Mouse (Mus musculus) liver, embryonic 18 days (tissue): ENCODE measurements around the gene Zkscan3. TPM values are rescaled to one million over a fixed set of nuclear protein-coding genes. Genes with fewer than 3 reads are reported as not detected.

Experiments
- polyA plus RNA-seq: library from polyadenylated mRNA; depleted of rRNA; stranded (reverse); fragments of >200 nt; gene quantifications from 2 replicates; pipeline ENCODE4 v1.2.3, GENCODE M21; 2012; rRNA removed

The Zkscan3 gene
- polyA plus RNA-seq, result 29.4 and 29.5 TPM in 2 replicates

DNA sequence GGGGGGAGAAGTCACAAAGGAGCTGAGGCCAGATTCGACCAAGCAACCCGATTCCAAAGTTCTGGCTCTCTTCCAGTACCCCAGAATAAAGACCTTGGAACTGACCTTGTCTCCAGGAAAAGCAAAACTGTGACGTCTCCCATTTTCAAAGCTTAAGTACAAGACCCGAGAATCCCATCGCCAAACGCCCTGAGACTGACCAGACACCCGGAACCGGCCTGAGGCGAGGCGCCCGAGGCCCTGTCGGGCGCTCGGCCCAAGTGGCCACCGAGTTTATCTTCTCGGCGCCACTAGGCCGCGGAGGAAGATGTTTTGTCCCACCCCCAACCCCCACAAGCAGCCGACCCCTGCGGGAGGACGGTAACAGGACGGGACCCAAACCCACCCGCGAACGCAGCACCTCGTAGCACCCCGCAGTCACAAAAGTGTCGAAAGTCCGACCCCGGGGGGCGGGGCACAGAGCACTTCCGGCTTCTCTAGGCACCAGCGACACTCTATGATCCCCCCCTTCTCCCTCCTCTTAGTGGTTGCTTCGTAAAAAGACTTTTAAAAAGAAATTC, at the start of gene Zkscan3:
Gene Zkscan3, minus strand, starts transcription at position 469 of the 560 bp plus-strand sequence.

DNA sequence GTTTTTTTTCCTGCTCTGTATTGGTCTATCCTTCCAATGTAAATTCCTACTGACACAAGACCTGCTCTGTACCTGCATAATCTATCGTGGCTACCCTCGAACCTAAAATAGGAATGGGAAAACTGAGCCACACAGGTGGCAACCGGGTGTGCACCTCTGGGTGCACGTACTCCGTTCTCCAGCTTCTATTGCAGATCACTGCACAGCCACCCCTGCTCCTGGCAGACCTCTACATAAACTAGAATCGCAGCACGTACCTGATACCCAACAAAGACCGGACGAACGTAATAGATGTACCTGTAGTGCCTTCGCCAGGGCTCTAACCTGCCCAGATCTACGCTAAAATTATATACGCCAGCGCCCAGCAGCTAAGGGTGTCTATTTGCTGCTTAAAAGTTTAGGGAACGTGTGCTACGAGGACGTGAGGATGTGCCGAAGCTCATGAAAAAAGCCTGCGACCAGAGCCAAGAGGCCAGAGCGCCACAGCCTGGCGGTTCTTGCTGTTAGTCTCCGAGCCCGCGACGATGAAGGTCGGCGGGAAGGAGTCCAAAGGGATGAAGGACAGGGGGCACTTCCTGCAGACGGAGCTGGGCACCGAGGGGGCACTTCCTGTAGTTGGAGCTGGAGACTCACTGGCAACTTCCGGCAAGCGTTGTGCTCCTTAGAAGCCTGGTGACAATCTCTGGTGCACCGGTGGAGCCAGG, 38.1 kb upstream of the Zkscan3 start, which contains the start of gene Pgbd1:
Gene Pgbd1, minus strand, starts transcription at position 556 of the 704 bp plus-strand sequence.

DNA sequence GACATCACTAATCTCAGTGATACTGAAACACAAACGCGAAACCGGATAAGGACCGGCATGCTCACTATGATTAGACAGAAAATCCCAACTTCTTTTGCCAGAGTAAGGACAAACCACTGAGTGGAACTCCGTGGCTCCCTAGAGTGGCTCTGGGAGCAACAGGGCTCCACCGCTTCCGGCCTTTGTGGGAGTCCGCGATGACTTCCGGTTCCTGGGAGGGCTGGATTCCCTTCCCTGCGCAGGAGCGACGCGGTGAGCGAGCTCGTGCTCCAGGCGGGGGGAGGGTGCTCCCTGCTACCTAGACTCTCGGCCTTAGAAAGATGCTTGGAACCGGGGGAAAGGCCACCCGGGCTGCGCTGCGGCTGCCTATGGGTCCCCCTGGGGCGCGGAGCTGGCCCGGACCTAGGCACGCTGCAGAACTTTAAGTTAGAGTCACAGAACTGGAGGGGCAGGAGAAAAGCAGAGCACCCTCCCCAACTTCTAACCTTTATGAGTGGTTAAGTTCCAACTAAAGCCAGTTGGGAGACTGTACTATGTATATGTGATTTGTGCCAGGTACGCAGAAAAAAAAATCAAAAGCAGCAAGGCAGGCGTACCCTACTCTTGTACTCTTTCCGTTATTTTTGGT, 39.8 kb downstream of the Zkscan3 start, which contains the start of gene Zscan12:
Gene Zscan12, plus strand, starts transcription at position 200 of the 628 bp plus-strand sequence.

DNA sequence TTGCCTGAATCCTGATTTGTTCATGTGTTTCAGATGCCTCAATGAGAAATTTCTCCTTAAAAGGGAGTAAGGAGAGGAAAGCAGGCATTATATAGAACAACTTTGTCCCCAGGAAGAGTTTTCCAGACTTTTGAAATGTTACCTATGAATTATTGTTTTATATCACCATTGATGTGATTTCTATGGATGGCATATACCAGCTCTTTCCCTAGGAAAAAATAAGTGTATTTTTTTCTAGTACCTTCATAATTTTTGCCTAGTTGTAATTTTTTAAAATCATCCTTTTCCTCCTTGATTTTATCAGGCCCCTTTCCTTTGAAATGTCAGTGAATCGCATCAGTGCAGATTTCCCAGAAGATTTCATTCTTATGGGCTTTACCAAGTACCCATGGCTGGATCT, 55.9 kb downstream of the Zkscan3 start, which contains the start of gene Olfr1367:
Gene Olfr1367, plus strand, starts transcription at position 301 of the 400 bp plus-strand sequence.

Other genes starting within 250 kb of the Zkscan3 start
- gene Trim27, start 223.3 kb downstream of the Zkscan3 start, polyA plus RNA-seq, result 22.8 and 23.6 TPM in 2 replicates
- not detected in 2 replicates for gene Gpx5, start 110.0 kb downstream of the Zkscan3 start, polyA plus RNA-seq
- not detected in 2 replicates for gene Gpx6, start 90.6 kb downstream of the Zkscan3 start, polyA plus RNA-seq
- not detected in 2 replicates for gene Olfr1367, start 55.8 kb downstream of the Zkscan3 start, polyA plus RNA-seq
- gene Zscan12, start 39.9 kb downstream of the Zkscan3 start, polyA plus RNA-seq, result 2.2 and 2.4 TPM in 2 replicates
- gene Pgbd1, start 38.3 kb upstream of the Zkscan3 start, polyA plus RNA-seq, result 0.76 and 0.79 TPM in 2 replicates
- gene Zscan26, start 51.0 kb upstream of the Zkscan3 start, polyA plus RNA-seq, result 22.7 and 24.7 TPM in 2 replicates
- gene Nkapl, start 65.8 kb upstream of the Zkscan3 start, polyA plus RNA-seq, result 0.24 and 0.43 TPM in 2 replicates
- 0.22 and 0.26 TPM in 2 replicates for gene Zkscan4, start 76.2 kb upstream of the Zkscan3 start, polyA plus RNA-seq
- not detected in 2 replicates for gene Gm10065, start 76.7 kb upstream of the Zkscan3 start, polyA plus RNA-seq
- 0.34 and 0.50 TPM in 2 replicates for gene AK157302, start 92.5 kb upstream of the Zkscan3 start, polyA plus RNA-seq
- gene Gm11273, start 98.7 kb upstream of the Zkscan3 start, polyA plus RNA-seq, result 5.1 and 11.2 TPM in 2 replicates
- 2.0 and 2.3 TPM in 2 replicates for gene Zkscan8, start 128.4 kb upstream of the Zkscan3 start, polyA plus RNA-seq
- gene Olfr1366, start 140.1 kb upstream of the Zkscan3 start, polyA plus RNA-seq, result not detected in 2 replicates
- not detected in 2 replicates for gene Olfr1535, start 157.1 kb upstream of the Zkscan3 start, polyA plus RNA-seq
- not detected in 2 replicates for gene Olfr1364, start 179.0 kb upstream of the Zkscan3 start, polyA plus RNA-seq
- gene Olfr1362, start 211.3 kb upstream of the Zkscan3 start, polyA plus RNA-seq, result not detected in 2 replicates
- not detected in 2 replicates for gene Olfr11, start 239.8 kb upstream of the Zkscan3 start, polyA plus RNA-seq